Mouse (Mus musculus): ENCODE measurements around the gene Fbln2.

Fbln2 gene

GRCm38 (mm10) chr6:91231000-91231399 lies 18.7 kb downstream of the Fbln2 start:
- no peak for DNase-seq (ENCODE audit: low spot score)

- no peak for DNase-seq (ENCODE audit: low spot score)
Observed at GRCm38 (mm10) chr6:91231523-91231922, 19.3 kb downstream of the Fbln2 start.

- DNase-seq (ENCODE audit: low spot score), result no peak
Observed at GRCm38 (mm10) chr6:91233011-91233410, 20.8 kb downstream of the Fbln2 start.

GRCm38 (mm10) chr6:91233424-91234015 lies 21.3 kb downstream of the Fbln2 start:
- DNase-seq (ENCODE audit: low spot score), result no peak

GRCm38 (mm10) chr6:91236006-91236405 lies 23.8 kb downstream of the Fbln2 start:
- DNase-seq (ENCODE audit: low spot score), result no peak

GRCm38 (mm10) chr6:91236429-91236828 lies 24.2 kb downstream of the Fbln2 start:
- no peak for DNase-seq (ENCODE audit: low spot score)

GRCm38 (mm10) chr6:91237273-91237672 lies 25.0 kb downstream of the Fbln2 start:
- DNase-seq (ENCODE audit: low spot score), result no peak

GRCm38 (mm10) chr6:91240537-91240936 lies 28.3 kb downstream of the Fbln2 start:
- no peak for DNase-seq (ENCODE audit: low spot score)

- DNase-seq (ENCODE audit: low spot score), result no peak
Observed at GRCm38 (mm10) chr6:91240964-91241363, 28.7 kb downstream of the Fbln2 start.

GRCm38 (mm10) chr6:91243395-91243794 lies 31.1 kb downstream of the Fbln2 start:
- DNase-seq (ENCODE audit: low spot score), result no peak

GRCm38 (mm10) chr6:91244331-91244730 lies 32.1 kb downstream of the Fbln2 start:
- no peak for DNase-seq (ENCODE audit: low spot score)

GRCm38 (mm10) chr6:91245331-91245730 lies 33.1 kb downstream of the Fbln2 start:
- no peak for DNase-seq (ENCODE audit: low spot score)

GRCm38 (mm10) chr6:91247343-91247742 lies 35.1 kb downstream of the Fbln2 start:
- no peak for DNase-seq (ENCODE audit: low spot score)

GRCm38 (mm10) chr6:91248627-91249026 lies 36.4 kb downstream of the Fbln2 start:
- no peak for DNase-seq (ENCODE audit: low spot score)

GRCm38 (mm10) chr6:91249797-91250196 lies 37.5 kb downstream of the Fbln2 start:
- no peak for DNase-seq (ENCODE audit: low spot score)

GRCm38 (mm10) chr6:91259440-91260120 lies 47.3 kb downstream of the Fbln2 start:
- DNase-seq (ENCODE audit: low spot score), result no peak

- no peak for DNase-seq (ENCODE audit: low spot score)
Observed at GRCm38 (mm10) chr6:91260347-91260986, 48.2 kb downstream of the Fbln2 start.

- no peak for DNase-seq (ENCODE audit: low spot score)
Observed at GRCm38 (mm10) chr6:91260987-91261367, 48.7 kb downstream of the Fbln2 start.

GRCm38 (mm10) chr6:91265616-91266015 lies 53.4 kb downstream of the Fbln2 start:
- no peak for DNase-seq (ENCODE audit: low spot score)

- DNase-seq (ENCODE audit: low spot score), result no peak
Observed at GRCm38 (mm10) chr6:91266647-91267046, 54.4 kb downstream of the Fbln2 start.

- DNase-seq (ENCODE audit: low spot score), result no peak
Observed at GRCm38 (mm10) chr6:91268318-91268717, 56.1 kb downstream of the Fbln2 start.

GRCm38 (mm10) chr6:91277549-91277948 lies 65.3 kb downstream of the Fbln2 start:
- DNase-seq (ENCODE audit: low spot score), result no peak

- DNase-seq (ENCODE audit: low spot score), result no peak
Observed at GRCm38 (mm10) chr6:91278302-91278701, 66.0 kb downstream of the Fbln2 start.

All from testis, postnatal 14 days (tissue).